Mouse (Mus musculus): Measurements from ENCODE around the gene Cdk13.

Cdk13 gene

DNA sequence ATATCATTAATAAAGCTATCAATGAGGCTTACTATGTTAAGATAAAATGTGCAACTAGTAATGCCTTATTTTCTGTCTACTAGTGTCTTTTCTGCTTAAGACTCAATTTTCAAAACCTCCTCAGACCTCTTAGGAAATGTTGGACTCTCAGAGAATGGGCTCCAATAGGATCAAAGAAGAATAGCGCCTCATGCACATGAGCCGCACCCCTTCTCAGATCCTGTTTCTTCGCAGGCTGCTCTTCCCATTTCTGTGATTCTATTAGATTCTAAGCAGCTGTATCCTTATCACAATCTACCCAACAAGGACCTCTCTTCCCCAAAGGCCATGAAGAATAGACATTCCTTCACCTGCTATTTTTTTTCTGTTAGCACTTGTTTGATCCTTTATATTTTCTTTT lies 76.1 kb downstream of the Cdk13 start:
- DNase-seq, result no peak

- DNase-seq, result no peak
These were observed 77.0 kb downstream of the Cdk13 start for GRCm38 (mm10) chr13:17727922-17728321.

DNA sequence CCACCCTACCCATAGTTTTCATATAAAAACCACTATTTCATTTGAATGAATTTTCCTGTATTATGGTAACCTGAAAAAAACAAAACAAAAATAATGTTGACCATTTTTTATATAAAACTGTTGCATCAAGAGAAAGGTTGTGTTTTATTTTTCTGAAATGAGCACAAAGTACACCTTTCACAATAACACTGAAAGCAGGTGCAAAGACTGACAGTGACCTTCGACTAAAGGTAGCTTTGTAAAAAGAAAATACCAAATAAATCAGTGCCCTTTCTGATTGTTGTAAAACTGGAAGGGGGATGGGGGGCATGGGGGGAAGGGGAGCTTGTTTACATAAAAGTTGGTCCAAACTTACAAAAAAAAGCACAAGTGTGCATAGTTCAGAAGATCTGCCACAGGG lies 87.5 kb downstream of the Cdk13 start:
- DNase-seq, result no peak

GRCm38 (mm10) chr13:17708784-17709311 lies 96.0 kb downstream of the Cdk13 start:
- no peak for DNase-seq

GRCm38 (mm10) chr13:17705188-17705826 lies 99.6 kb downstream of the Cdk13 start:
- DNase-seq, result no peak

DNA sequence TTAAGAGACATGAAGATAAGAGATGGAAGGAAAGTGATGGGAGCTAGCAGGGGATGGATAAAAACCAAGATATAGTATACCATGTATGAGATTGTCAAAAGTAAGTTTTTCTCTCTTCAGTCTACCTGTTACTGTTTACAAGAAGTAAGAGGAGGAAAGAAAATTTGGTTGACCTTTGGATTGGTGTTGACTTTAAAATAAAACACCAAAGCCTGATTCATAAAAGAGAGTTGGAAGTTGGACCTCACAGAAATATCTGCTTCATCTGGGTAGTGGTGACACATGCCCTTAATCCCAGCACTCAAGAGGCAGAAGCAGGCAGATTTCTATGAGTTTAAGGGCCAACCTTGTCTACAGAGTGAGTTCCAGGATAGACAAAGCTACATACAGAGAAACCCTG lies 102.6 kb downstream of the Cdk13 start:
- no peak for DNase-seq

DNA sequence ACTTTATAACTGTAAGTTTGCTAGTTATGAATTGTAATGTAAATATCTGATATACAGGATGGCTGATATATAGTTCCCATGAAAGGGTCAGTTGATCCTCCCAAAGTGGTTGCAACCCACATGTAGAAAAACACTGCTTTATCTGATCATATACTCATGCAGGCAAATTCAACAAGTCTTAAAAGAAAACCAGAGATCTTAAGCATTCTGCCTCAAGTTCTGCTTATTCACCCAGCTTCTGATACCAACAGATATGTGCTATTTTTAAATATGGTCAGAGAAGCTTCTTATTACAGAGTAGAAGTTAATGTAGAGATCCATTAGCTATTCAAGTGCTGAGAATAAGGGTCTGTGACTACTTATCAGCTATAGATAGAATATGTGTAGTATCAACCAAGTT lies 103.6 kb downstream of the Cdk13 start:
- no peak for DNase-seq

- no peak for DNase-seq
These were observed 104.7 kb downstream of the Cdk13 start for GRCm38 (mm10) chr13:17700090-17700715.

- peak; percentile 10 for DNase-seq
These were observed 108.9 kb downstream of the Cdk13 start for GRCm38 (mm10) chr13:17695898-17696580.

GRCm38 (mm10) chr13:17694911-17695699 lies 109.8 kb downstream of the Cdk13 start, which contains the start of the genes Mplkip and Sugct:
Gene Mplkip, plus strand, starts transcription at chr13:17695192.
Gene Sugct, minus strand, starts transcription at chr13:17695553.
- DNase-seq, result peak; percentile 100

GRCm38 (mm10) chr13:17694414-17694813 lies 110.5 kb downstream of the Cdk13 start:
- no peak for DNase-seq

DNA sequence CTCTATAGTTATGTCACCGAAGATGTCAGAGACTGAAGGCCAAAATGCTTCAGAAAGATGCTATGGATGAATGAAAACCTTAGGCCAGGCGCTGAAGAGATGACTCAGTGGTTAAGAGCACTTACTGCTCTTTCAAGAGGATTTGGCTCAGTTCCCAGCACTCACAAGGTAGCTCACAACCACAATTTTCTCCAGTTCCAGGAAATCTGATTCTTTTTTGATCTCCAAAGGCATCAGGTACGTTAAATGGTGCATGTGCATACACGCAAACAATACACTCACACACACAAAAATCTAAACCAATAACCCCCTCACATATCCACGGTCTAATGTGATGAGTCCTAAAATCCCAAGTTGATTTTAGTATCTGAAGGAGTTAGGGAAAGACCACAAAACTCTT lies 111.1 kb downstream of the Cdk13 start:
- peak; percentile 4 for DNase-seq

- no peak for DNase-seq
These were observed 113.5 kb downstream of the Cdk13 start for GRCm38 (mm10) chr13:17691436-17691835.

GRCm38 (mm10) chr13:17690686-17691085 lies 114.2 kb downstream of the Cdk13 start:
- DNase-seq, result no peak

DNA sequence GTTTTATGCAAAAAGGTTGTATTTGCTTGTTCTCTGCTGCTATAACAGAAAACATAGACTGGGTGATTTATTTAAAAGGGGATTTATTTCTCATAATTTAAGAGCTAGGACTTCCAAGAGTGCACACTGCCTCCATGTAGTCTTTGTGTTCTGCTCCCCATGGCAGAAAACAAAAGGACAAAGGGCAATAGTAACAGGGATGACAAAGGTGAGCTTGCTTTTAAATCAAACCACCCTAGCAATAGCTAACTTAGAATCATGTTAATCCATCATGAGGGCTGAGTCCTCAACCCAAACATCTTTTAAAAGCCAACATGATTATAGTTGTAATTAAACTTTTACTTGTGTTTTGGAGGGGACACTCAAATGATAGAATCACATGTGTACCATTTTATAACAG lies 115.4 kb downstream of the Cdk13 start:
- DNase-seq, result no peak

DNA sequence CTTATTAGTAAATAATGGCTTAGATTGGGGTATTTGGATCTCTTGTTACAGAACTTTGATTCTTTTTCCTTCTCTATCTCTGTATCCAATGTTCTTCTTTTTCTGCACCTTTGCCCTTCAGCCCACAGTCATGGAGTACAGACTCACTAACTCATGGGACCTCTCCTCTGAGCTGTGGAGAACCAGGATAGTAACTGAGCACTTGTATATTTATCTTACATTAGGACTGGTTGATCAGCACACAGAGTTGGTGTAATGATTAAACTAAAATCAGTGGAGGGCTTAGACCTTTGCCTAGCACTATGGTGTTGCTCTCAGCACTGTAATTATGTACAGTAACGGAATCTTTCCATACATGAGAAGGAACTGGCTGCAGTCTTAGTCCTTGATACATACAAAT lies 133.8 kb downstream of the Cdk13 start:
- DNase-seq, result no peak

- no peak for DNase-seq
These were observed 137.5 kb downstream of the Cdk13 start for GRCm38 (mm10) chr13:17667380-17667779.

Measured in embryo, embryonic 11 days (tissue).